ENCODE assay signal across 8 mouse cellular contexts in the genomic region with DNA sequence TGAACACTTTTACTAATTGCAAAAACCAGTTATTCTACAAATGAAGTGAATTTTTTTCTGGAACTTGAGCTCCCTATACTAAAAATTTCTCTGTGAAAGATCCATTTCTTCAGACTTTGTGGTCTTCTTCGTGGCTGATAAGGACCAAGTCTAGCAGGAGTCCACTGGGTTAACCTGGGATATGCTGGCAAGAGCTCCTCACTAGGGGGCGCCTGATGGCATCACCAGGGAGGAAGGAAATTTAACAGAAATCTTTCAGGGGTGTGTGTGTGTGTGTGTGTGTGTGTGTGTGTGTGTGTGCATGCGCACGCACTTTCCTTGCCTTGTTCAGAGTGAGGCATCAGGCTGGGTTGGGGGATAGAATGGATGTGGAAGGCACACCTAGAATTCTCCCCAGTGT. TPM values are rescaled to one million over a fixed set of nuclear protein-coding genes. Genes with fewer than 3 reads are reported as not detected.
DNase-seq lines count a peak whose midpoint lies in the region; TF ChIP-seq lines count a peak whose summit lies in the region.

No protein-coding gene starts in this region.

- no peak for TF ChIP-seq POLR2A in brain, embryonic 14.5 days (IDR thresholded peaks at IDR 0.05; ENCODE audit: borderline replicate concordance, extremely low read depth, insufficient read depth, insufficient read length, poor library complexity, severe bottlenecking)

- peak; percentile 29; the same call in 1 of the 2 replicates for TF ChIP-seq CTCF in brain, embryonic 14.5 days (IDR thresholded peaks at IDR 0.05; ENCODE audit: borderline replicate concordance, extremely low read depth, insufficient read depth, insufficient read length)

- DNase-seq in cerebellum, postnatal 25 days: peak; percentile 16 to 48
- no peak for DNase-seq in cerebellum, adult 8-10 months
- peak; percentile 6 for DNase-seq in ovary, postnatal 14 days (ENCODE audit: low spot score)
- no peak for DNase-seq in ovary, adult 18-20 months (ENCODE audit: low spot score)
- no peak for DNase-seq in brain, embryonic 14.5 days (ENCODE audit: low read depth)
- DNase-seq in lung, postnatal 25 days (ENCODE audit: low spot score): peak; percentile 39
- peak; percentile 65 for DNase-seq in thymus, postnatal 14 days
- DNase-seq in gastrocnemius, postnatal 4 days (ENCODE audit: low spot score in 2 of 2): no peak

RNA-seq across cellular contexts. Expression of a gene that starts 8.5 kb away (rescaled TPM):
- polyA plus RNA-seq in brain, embryonic 14.5 days (2012; rRNA removed): 10.2 and 11.5 TPM in 2 replicates
- total RNA-seq in gastrocnemius, postnatal 4 days (2021): 10 to 100 TPM; 35.7 to 36.4 TPM

Comparison
In these comparisons a context has a peak if more than half of its experiments do, and no peak if none do; other contexts are left out.
1. DNase-seq: peak in cerebellum, postnatal 25 days (2 of 2), ovary, postnatal 14 days (single experiment), lung, postnatal 25 days (single experiment) and thymus, postnatal 14 days (single experiment); none in cerebellum, adult 8-10 months (single experiment), ovary, adult 18-20 months (single experiment), brain, embryonic 14.5 days (single experiment) and gastrocnemius, postnatal 4 days (0 of 2).